Mouse (Mus musculus) gastrocnemius, adult 2 months (tissue): Measurements from ENCODE around the gene Ebpl. TPM values are rescaled to one million over a fixed set of nuclear protein-coding genes. Genes with fewer than 3 reads are reported as not detected.

Experiments used
- DNase-seq: peaks from one replicate; pipeline ENCODE4 v3.0.0; 2022
- H3K27ac ChIP-seq: fragments of 200-600 bp; 2 replicates; pipeline ENCODE4 v1.8.1; 2022; ENCODE audit warnings: mild to moderate bottlenecking
- H3K4me3 ChIP-seq: fragments of 200-600 bp; 2 replicates; pipeline ENCODE4 v1.8.1; 2022; ENCODE audit warnings: mild to moderate bottlenecking, moderate library complexity
- CTCF ChIP-seq: fragments of 200-600 bp; IDR thresholded peaks from 2 replicates; pipeline ENCODE4 v1.8.1; 2022; ENCODE audit warnings: antibody characterized with exemption, mild to moderate bottlenecking, moderate library complexity
- intact Hi-C: fragments of 180-260 bp; cut with DNase I; formaldehyde crosslinking; loops from one replicate; pipeline ENCODE4 v1.15.1; 2025
- total RNA-seq, 2 experiments: library from RNA; stranded (reverse); gene quantifications; 2 replicates each; pipeline ENCODE4 v1.2.3; 2021

Ebpl gene
- total RNA-seq, 2 experiments from 2014 or later, result 1.1 to 1.2 TPM

DNA sequence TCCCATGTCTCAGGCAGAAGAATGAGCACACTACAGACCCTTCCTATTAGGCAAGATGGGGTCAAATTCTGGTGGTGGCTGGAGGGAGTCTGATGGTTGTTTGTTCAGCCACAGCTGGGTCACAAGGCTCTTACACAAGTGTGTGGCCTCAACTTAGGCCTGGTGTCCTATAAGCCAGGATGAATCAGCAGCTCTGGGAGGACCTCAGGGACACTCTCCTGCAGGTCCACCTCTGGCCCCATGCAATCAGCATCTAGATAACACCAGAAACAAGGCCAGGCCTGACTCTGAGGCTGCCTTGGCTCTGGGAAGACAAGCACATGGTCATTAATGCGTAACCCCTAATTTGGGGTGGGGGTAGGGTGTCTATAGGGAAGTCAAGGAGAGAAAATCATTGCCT lies 39.5 kb downstream of the Ebpl start:
- H3K4me3 ChIP-seq, result no peak overlapping the region
- intact Hi-C loops, result no loop called here
- no peak for DNase-seq
- no peak overlapping the region for H3K27ac ChIP-seq
- TF ChIP-seq CTCF, result no peak

DNA sequence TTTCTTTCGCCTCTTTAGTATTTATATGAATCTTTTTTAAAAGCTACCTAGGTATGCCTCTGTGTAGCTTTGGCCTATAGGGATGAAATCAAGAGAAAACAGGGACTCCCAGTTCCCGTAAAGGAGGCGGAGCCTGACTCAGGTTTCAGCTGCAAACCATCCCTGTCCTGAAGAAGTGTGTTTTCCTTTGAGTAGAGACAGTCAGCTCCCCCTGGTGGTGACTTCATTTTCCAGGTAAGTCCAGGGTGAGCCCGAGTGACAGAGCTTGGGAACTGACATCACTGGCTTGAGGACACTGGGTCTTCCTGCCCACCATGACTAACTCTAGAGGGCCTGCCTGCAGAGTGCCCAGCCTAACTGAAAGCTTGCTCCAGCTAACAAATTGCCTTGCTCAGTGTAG lies 43.4 kb downstream of the Ebpl start:
- intact Hi-C loops, result no loop called here
- no peak overlapping the region for H3K4me3 ChIP-seq
- DNase-seq, result peak; percentile 62
- no peak overlapping the region for H3K27ac ChIP-seq
- peak; percentile 75 for TF ChIP-seq CTCF

DNA sequence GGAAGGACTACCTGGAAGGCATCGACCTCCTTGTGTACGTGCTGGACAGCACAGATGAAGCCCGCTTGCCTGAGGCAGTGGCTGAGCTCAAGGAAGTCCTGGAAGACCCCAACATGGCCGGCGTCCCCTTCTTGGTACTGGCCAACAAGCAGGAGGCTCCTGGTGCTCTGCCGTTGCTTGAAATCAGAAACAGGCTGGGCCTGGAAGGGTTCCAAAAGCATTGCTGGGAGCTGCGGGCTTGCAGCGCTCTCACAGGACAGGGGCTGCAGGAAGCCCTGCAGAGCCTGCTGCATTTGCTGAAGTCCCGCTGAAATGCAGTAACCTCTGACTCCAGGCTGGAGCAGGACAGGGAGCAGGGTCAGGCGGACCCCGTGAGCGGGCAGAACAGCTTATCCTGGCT lies 49.3 kb downstream of the Ebpl start:
- Histone ChIP-seq H3K4me3 (no peak overlapping the region), H3K27ac (no peak overlapping the region)
- DNase-seq, result peak; percentile 43
- no peak for TF ChIP-seq CTCF
- intact Hi-C loops, result no loop called here

DNA sequence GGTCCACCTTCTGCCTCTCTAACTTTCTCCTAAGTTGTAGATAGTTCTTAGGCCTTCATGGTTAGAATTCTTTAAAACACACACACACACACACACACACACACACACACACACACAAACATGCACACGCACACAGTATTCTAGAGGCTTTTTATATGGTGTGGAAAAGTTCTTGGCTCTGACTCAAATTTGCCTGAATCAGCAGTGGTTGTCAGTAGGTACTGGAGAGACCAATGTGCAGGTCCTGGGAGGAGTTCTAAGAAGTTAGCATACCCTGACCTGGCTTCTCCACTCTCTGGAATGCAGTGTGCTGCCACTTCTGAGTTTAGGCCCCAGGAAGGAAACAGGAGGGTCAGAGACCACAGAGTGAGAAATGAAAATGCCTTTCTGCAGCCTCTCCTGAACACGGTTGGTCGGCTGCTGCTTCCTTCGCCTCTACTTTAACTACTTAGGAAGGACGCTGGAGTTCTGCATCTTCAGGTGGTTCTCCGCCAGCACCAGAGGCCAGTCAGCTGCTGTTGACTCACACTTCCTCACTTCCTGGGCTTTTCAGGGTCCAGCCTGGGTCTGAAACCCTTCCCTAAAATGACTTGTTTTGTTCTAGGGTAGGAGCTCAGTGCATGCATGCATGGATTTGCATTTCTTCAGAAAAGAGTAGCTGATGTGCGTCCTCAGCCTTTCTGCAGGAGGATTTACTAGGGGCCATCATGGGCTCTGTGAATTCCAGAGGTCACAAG lies 50.0 kb downstream of the Ebpl start:
- no peak overlapping the region for H3K27ac ChIP-seq
- DNase-seq, result no peak
- intact Hi-C loops, result no loop called here
- peak overlapping the region; percentile 32; the same call in 1 of the 2 replicates for H3K4me3 ChIP-seq
- TF ChIP-seq CTCF, result no peak

DNA sequence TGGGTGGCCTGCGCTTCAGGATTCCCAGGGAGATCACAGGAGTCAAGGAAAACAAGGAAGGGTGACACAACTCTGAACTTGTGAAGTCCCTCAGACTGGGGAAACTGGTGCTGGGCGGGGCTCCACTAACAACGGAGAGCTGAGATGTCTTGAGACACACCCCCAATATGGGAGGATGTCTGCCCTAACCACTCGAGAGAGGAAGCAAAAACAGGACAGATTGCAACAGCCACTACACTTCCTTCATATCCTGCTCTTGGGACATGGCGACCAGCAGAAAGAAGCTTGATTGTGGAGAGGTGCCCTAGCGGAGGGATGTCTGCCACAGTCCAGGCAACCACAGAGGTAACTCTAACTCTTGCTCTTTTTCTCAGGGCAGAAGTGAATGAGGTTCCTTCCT lies 50.6 kb downstream of the Ebpl start, which contains the start of gene Arl11:
Gene Arl11 (plus strand): TSS at position 161 of the 400 bp plus-strand sequence.
- H3K4me3 ChIP-seq, result peak within 1 kb of the TSS; percentile 32; the same call in 1 of the 2 replicates

DNA sequence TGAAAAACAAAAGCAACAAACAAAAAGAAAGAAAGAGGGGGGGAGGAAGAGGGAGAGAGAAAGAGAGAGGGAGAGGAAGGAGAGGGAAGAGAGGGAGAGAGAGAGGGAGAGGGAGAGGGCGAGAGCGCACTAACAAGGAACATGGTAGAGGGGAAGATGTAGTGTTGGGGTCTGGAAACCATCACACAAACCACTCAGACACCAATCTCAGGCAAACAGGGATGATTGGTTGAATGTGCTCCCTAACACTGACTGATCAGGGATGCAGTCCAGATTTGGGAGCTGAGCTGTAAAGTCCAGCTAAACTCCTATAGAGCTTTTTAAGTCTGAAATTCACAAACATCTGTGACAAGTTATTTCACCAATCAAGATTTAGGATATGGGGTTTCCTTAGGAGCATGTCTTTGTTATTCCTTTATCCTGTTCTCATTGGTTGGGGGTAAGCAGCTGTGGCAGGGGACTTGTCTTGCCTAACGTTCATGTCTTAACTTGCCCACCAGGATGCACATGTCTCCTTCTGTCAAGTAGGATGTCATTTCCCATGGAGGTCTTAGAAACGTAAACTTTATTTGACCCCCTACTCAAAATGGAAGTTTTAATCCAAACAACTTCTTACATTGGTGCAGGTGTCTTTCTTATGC lies 56.1 kb downstream of the Ebpl start:
- no peak for TF ChIP-seq CTCF
- DNase-seq, result no peak
- H3K4me3 ChIP-seq, result no peak overlapping the region
- intact Hi-C loops, result no loop called here
- H3K27ac ChIP-seq, result no peak overlapping the region

More for the DNA sequence above, 50.6 kb downstream of the Ebpl start, which contains the start of gene Arl11:
- H3K27ac ChIP-seq, result no peak within 1 kb of the TSS
- intact Hi-C loops, result no loop called here
- no peak for TF ChIP-seq CTCF
- no peak for DNase-seq

DNA sequence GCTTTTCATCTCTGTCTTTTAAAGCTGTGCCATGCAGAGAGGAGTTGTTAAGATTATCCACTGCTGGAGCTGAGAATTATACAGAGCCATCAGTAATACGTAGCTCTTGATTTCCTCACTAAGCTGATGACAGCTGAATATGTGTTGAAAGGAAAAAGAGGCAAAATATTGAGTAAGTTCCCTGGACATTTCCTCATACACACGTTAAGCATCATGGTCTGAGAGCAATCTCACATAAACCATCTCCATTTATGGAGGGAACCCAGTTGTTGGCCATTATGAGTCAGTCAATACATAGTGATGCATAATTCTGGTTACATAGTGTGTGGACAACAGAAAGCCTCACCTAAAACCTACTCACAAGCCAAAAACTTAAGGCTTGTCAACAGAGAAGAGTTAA lies 57.8 kb downstream of the Ebpl start:
- Histone ChIP-seq H3K27ac (no peak overlapping the region), H3K4me3 (no peak overlapping the region)
- intact Hi-C loops, result no loop called here
- TF ChIP-seq CTCF, result no peak
- no peak for DNase-seq

DNA sequence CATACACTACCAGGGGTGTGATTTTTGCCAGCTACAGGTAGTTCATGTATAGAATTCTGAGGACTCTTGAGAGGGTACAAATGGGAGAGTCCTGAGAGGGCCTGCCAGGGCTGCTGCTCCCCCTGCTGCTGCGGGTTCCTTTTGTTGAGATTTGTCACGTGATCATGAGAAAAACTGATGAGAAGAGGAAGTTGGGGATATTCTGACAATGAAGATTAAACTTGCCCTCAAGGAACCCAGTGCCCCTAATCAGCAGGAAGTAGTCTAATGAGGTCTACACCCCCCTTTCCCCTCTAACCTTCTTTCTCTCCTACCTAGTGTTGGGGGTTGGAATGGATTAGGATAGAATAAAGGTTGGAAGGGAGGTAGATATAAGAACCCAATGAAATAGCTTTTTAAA lies 58.9 kb downstream of the Ebpl start:
- Histone ChIP-seq H3K27ac (no peak overlapping the region), H3K4me3 (no peak overlapping the region)
- intact Hi-C loops, result no loop called here
- DNase-seq, result no peak
- TF ChIP-seq CTCF, result no peak

DNA sequence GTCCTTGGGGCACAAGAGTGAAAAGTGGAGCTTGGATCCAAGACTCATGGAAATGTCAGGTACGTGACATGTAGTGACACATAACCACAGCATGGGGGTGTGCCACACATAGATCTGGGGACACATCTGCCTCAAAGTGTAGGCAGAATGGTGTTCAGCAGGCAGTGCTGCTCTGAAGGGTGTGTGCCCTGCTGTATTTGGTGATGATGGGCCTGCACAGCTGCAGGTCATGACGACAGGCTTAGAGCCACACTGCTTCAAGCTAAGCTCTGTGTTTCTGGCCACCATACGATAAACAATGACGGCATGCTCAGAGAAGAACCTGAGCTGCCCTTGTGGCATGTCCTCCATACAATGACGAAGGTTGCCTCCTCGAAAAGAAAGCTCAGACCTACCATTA lies 60.4 kb downstream of the Ebpl start:
- DNase-seq, result no peak
- no peak for TF ChIP-seq CTCF
- no peak overlapping the region for H3K4me3 ChIP-seq
- intact Hi-C loops, result no loop called here
- H3K27ac ChIP-seq, result no peak overlapping the region

DNA sequence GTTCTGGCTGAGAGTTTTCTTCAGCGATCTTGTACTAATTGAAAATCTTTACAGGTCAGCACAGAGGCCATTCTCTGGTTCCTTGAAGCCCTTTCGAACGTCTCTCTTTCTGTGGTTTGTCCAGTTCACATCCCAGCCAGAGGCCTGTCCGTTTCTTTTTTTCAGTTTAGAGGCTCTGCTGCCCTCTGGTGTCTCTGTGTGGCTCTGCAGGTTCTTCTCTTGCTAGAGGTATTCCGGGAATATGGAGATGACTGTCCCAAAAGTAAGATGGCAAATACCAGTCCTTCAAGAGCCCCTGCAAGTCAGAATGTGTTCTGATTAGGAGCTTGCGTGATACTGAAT lies 65.5 kb downstream of the Ebpl start:
- DNase-seq, result peak; percentile 61
- no peak overlapping the region for H3K27ac ChIP-seq
- peak overlapping the region; percentile 53 for H3K4me3 ChIP-seq
- intact Hi-C loops, result loop anchor here (1.0 to 2.0 kb wide), 2 partner anchors 52 to 496 kb away; no protein-coding TSS in a partner anchor
- TF ChIP-seq CTCF, result peak; percentile 44

DNA sequence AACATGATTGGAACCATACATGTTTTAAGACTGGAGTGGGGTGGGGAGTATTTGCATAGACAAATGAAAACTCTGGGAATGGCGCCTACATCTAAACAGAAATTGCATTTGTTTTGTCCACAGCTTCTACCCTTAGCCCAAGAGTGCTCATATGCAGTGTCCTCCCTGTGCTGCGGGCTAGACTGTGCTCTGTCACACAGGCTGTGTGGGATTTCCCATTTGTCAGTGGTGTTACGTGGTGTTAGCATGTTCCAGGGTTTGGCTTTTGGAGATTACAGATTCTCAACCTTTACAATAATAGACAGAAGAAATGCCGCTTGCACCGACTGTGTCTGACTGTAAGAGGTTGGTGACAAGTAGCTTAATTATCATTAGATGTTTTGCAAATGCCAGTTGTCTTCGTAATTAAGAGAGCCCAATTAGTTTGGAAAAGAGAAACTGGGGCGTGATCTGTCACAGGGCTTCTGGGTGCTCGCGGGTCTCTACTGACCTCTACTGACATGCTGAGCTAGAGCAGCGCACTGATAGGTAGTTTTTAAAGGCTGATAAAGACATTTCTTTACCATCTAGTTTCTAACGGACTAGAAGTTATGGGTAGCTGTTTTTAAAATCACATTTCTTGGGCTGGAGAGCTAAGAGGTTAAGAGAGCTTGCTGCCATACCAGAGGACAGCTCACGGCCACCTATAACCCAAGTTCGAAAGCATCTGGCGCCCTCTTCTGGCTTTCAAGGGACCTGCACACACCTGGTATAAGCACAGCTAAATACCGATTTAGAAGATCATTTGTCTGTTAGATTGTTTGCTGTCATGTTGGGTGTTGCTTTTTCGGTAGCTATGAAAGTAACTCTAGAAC lies 66.1 kb downstream of the Ebpl start:
- intact Hi-C loops, result loop anchor here (1.0 to 2.0 kb wide), 2 partner anchors 52 to 495 kb away; no protein-coding TSS in a partner anchor
- Histone ChIP-seq H3K27ac (no peak overlapping the region), H3K4me3 (peak overlapping the region; percentile 53)
- TF ChIP-seq CTCF, result peak; percentile 63
- peak; percentile 79 for DNase-seq

DNA sequence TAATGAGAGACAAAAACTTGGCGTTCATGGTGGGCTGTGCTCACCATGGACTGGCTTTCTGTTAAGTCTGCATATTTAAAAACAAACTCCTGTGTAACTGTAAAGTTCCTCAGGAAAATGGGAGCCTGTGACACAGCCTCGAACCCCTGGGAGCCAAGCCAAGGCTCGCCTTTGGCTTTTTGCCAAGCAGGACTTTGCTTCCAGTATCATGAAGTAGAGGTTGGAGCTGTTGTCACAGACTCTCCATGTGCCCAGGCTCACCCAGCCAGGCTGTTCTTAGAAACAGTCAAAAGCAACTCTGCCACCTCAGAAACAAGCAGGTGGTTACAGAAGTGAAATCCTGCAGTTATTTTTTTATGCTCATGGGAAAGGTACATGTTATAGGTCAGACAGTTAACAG lies 69.6 kb downstream of the Ebpl start:
- no peak overlapping the region for H3K27ac ChIP-seq
- intact Hi-C loops, result no loop called here
- no peak for TF ChIP-seq CTCF
- H3K4me3 ChIP-seq, result no peak overlapping the region
- DNase-seq, result peak; percentile 43
